Mouse (Mus musculus) ZHBTc4 (cell line): ENCODE results near the gene Gm20388.
A peak's percentile ranks its signal among the peaks of the same experiment; 100 is the strongest.

Source experiments
- DNase-seq: peaks from one replicate; pipeline ENCODE4 v3.0.0-alpha.2; 2011; ENCODE audit warnings: low read depth, low spot score

Gene Gm20388

DNA sequence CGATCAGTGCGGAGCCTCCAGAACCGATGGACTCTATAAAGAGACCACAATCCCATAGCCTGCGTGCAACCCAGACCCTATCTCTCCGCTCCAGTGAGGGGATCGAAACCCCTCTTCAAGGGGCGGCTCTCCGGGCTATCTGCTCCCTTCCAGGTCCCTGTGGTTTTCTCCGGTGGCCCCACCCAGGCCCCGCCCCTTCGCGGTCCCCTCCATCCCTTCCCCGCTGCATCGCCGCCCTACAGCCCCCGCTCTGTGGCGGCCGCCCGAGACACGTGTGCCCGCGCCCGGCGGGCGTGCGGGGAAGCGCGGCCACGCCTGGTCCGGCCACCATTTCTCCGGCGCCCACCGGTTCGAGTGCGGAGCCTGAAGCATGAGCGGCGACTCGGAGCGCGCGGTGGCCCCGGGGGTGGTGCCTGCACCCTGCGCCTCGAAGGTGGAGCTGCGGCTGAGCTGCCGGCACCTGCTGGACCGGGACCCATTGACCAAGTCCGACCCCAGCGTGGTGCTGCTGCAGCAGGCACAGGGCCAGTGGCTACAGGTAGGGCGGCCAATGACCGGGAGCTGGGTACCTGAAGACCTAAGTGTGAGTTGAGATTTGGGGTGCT lies 3206.6 kb downstream of the Gm20388 start, which contains the start of gene Cpne7:
Gene Cpne7, plus strand, starts transcription at position 248 of the 605 bp plus-strand sequence.
- DNase-seq: peak; percentile 33

- peak; percentile 33 for DNase-seq
These were observed 3207.1 kb downstream of the Gm20388 start for GRCm38 (mm10) chr8:123117744-123118143.

DNA sequence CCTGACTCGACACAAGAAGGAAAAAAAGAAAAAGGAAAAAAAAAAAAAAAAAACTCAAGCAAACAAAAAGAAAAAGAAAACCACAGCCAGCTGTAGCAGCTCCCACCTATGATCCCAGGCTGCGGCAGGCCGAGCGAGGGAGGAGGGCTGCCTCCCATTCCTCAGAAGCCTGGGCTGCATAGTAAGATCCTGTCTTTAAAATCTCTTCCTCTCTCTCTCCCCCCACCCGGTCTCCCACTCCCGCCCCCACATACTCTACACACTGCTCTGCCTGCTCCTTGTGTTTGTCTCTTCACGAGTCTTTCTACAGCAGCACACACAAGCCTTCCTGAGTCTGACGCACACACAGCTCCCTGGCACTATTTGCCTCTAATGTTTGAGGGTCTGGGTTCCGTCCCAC lies 3211.4 kb downstream of the Gm20388 start:
- no peak for DNase-seq

DNA sequence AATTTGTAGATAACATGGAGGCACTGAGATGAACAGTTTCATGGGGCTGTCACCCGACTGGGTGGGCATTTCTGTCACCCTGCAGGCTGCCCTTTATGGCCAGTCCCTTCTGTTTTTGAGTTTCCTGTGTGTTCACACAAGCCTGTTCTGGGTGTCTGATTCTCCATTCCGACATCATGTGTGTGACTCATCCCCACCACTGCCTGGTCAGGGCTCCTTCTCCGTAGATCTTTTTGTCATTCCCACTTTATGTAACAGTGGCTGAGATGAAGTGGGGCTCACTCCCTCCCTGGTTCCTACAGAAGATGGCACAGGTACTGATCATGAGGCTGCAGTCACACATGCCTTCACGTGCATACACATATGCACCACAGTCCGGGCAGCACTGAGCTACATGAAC lies 3212.0 kb downstream of the Gm20388 start:
- no peak for DNase-seq

DNA sequence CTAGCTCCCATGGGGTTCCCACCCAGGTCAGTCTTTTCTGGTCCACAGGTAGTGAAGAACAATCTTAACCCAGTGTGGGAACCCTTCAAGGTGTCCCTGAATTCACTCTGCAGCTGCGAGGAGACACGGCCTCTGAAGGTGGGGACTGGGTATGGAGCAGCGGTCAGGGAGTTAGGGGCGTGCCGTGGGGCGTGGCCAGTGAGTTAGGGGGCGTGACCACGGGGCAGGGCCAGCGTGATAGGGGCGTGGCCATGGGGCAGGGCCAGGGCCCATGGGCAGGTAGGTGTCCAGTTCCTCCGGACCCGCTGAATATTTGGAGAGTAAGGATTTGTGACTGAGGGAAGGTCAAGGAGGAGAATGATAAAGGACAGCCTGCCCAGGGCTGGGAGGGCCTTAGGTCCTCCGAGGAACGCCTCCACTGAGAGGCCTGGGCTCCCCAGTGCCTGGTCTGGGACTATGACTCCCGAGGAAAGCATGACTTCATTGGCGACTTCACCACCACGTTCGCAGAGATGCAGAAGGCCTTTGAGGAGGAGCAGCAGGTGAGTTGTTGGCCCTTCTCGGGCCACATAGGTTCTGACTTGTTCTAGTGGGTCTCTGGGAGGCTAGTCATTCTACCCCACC lies 3215.7 kb downstream of the Gm20388 start:
- peak; percentile 75 for DNase-seq

- no peak for DNase-seq
These were observed 3220.4 kb downstream of the Gm20388 start for GRCm38 (mm10) chr8:123131041-123131440.

GRCm38 (mm10) chr8:123132953-123133352 lies 3222.3 kb downstream of the Gm20388 start:
- DNase-seq: peak; percentile 38

GRCm38 (mm10) chr8:123134149-123134713 lies 3223.6 kb downstream of the Gm20388 start:
- DNase-seq: no peak

GRCm38 (mm10) chr8:123135406-123135805 lies 3224.8 kb downstream of the Gm20388 start:
- DNase-seq: no peak

GRCm38 (mm10) chr8:123135806-123136205 lies 3225.2 kb downstream of the Gm20388 start:
- DNase-seq: no peak

GRCm38 (mm10) chr8:123136287-123136686 lies 3225.6 kb downstream of the Gm20388 start:
- DNase-seq: no peak

GRCm38 (mm10) chr8:123137645-123138077 lies 3227.0 kb downstream of the Gm20388 start:
- DNase-seq: no peak

GRCm38 (mm10) chr8:123138741-123139140 lies 3228.1 kb downstream of the Gm20388 start:
- no peak for DNase-seq

DNA sequence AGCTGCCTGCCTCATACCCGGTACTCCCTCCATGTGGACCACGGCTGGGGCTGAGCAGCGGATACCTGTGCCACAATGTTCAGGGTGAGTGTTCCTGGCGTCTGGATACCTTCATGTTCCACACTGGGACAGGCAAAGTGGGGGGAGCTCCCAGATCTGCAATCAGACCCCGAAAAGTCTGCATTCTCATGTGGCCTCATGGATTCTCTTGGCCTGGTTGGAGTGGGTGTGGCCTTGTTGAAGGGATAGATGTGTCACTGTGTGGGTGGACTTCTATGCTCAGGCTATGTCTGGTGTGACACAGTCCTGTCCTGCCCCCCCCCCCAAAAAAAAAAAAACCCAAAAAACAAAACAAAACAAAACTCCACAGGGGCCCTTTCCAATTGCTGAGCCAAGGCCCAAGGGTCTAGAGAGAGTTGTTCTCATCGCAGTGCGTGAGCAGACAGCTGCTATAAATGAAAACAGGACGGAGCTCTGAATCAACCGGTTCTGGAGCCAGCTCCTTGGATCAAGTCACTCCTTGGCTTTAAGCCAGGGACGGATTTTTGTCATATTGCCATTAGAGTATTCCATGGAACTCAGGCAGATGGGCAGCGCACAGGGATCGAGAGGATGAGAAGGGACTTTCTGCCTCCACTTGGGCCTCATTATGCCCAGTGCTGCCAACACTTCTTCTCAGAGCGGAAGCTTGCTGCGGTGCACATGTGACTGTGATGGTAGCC lies 3231.3 kb downstream of the Gm20388 start:
- DNase-seq: no peak

DNA sequence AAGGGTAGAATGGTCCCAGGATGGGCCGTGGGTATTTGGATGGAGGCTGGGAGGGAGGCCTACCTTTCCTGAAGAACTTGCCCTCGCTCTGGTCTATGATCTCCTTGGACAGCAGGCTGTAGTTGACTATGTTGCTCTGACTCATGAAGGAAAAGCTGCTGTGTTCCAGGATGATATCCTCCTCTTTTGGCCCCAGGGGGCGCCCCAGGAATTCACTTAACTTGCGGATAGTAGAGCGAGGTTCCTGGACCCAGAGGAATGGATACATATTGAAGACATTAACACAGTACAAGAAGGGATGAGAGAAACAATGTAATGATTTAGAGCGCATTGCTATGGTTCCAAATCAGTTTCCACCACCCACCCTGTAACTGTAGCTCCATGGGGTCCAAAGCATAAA lies 3234.6 kb downstream of the Gm20388 start:
- peak; percentile 53 for DNase-seq

DNA sequence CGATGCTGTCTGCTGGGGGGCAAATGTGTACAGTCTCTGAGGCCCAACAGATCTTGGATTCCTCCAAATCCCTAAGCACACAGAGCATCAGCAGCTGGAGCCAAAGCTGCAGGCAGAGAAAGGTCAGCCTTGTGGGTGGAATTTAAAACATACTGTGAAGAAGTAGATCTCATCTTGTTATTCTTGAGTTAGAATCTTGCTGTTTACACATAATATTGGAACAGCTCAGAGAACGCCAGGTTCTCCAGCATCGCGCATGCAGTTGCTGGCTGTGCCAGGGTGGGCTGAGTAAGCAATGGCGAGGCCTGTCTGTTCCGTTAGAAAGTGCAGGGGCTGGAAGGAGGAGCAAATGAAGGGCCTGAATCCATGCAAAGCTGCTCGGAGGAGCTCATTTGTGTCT lies 3235.7 kb downstream of the Gm20388 start:
- DNase-seq: no peak

GRCm38 (mm10) chr8:123150737-123151171 lies 3240.1 kb downstream of the Gm20388 start:
- no peak for DNase-seq

DNA sequence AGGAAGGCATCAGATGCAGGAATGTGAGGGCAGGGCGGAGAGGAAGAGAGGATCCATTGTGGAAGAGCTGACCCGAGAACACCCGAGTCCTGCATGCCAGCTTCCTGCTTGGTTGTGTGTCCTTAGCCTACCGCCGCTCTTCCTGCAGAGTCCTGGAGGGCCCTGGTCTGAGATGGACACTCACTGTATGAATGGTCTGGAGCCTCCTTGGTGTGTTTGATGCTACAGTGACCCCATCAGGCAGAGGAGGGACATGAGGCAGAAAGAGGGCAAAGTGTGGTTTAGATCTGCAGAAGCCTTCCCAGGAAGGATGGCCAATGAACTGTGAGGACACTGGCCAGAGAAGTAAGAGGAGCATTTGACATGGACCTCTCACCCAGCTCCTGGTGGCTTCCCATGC lies 3244.5 kb downstream of the Gm20388 start:
- no peak for DNase-seq

- DNase-seq: peak; percentile 64
These were observed 3245.6 kb downstream of the Gm20388 start for GRCm38 (mm10) chr8:123156070-123156773.

- DNase-seq: peak; percentile 57
These were observed 3247.3 kb downstream of the Gm20388 start, which contains the start of gene Sult5a1 for GRCm38 (mm10) chr8:123157888-123158465. TSS of gene Sult5a1 (minus strand) at chr8:123158315.

- DNase-seq: peak; percentile 38
These were observed 3270.8 kb downstream of the Gm20388 start for GRCm38 (mm10) chr8:123181391-123181790.
